Mouse (Mus musculus) midbrain, embryonic 13.5 days (tissue): ENCODE results near the gene Pak6. TPM values are rescaled to one million over a fixed set of nuclear protein-coding genes. Genes with fewer than 3 reads are reported as not detected.

Experiments used
- ATAC-seq: fragments of 200-750 bp; cut with Nextera tagmentation; 2 replicates; pipeline ENCODE4 v1.8.0; 2017; ENCODE audit warnings: mild to moderate bottlenecking, moderate TSS enrichment, moderate library complexity
- H3K27ac ChIP-seq: fragments of 300-500 bp; sonication (generic); 2 replicates; pipeline ENCODE4 v1.5.1; 2015; ENCODE audit warnings: inconsistent platforms, mild to moderate bottlenecking, moderate library complexity
- H3K27me3 ChIP-seq: fragments of 300-500 bp; sonication (generic); 2 replicates; pipeline ENCODE4 v1.6.1; 2015; ENCODE audit warnings: mild to moderate bottlenecking, inconsistent platforms
- H3K36me3 ChIP-seq: fragments of 300-500 bp; sonication (generic); 2 replicates; pipeline ENCODE4 v1.6.1; 2015; ENCODE audit warnings: mild to moderate bottlenecking, inconsistent platforms
- H3K4me1 ChIP-seq: fragments of 300-500 bp; sonication (generic); replicated peaks from 2 replicates; pipeline ENCODE4 v1.6.1; 2015; ENCODE audit warnings: inconsistent platforms
- H3K4me2 ChIP-seq: fragments of 300-500 bp; sonication (generic); replicated peaks from 2 replicates; pipeline ENCODE4 v1.6.1; 2015; ENCODE audit warnings: moderate library complexity, mild to moderate bottlenecking, inconsistent platforms
- H3K4me3 ChIP-seq: fragments of 300-500 bp; sonication (generic); replicated peaks from 2 replicates; pipeline ENCODE4 v1.5.1; 2015; ENCODE audit warnings: mild to moderate bottlenecking, inconsistent platforms
- H3K9ac ChIP-seq: fragments of 300-500 bp; sonication (generic); replicated peaks from 2 replicates; pipeline ENCODE4 v1.6.1; 2015; ENCODE audit warnings: mild to moderate bottlenecking, inconsistent platforms
- H3K9me3 ChIP-seq: fragments of 300-500 bp; sonication (generic); 2 replicates; pipeline ENCODE4 v1.6.1; 2016; ENCODE audit warnings: mild to moderate bottlenecking, inconsistent platforms
- WGBS: fragments of 180-500 bp; shearing (Covaris S2); methylation state at CpG from one replicate; pipeline ENCODE4 v1.1.7; 2015; 5-methylcytosine and 5-hydroxymethylcytosine counted together
- polyA plus RNA-seq: library from polyadenylated mRNA; unstranded; fragments of >200 nt; fragmentation: Nextera tagmentation; extraction: Ambion mirVana; gene quantifications from 2 replicates; pipeline ENCODE4 v1.2.1, GENCODE M21; 2015

The Pak6 gene
- polyA plus RNA-seq, 1 experiment from 2014 or later, result 21.1 TPM

GRCm38 (mm10) chr2:118701971-118702882 lies 39.1 kb downstream of the Pak6 start:
- Histone ChIP-seq H3K9ac (peak overlapping the region; percentile 39; the same call in 1 of the 2 replicates), H3K4me2 (peak overlapping the region; percentile 69), H3K36me3 (no peaks in the 10 kb centered on the region), H3K27ac (no peak overlapping the region), H3K27me3 (peaks cover 95% of the 10 kb centered on the region), H3K4me3 (peak overlapping the region; percentile 44), H3K4me1 (peaks cover 48% of the 10 kb centered on the region), H3K9me3 (no peaks in the 10 kb centered on the region)
- 0 out of 2 replicates have a peak, but pooled peaks have one; percentile 7 for ATAC-seq
- 3% methylated on average over 48 of the region's 51 CpGs for WGBS

- H3K27me3 ChIP-seq, result peaks cover 95% of the 10 kb centered on the region
- H3K36me3 ChIP-seq, result no peaks in the 10 kb centered on the region
- H3K4me2 ChIP-seq, result peak overlapping the region; percentile 69
- under 1% methylated on average over 80 of the region's 93 CpGs for WGBS
- H3K4me3 ChIP-seq, result peak overlapping the region; percentile 44
- peaks cover 48% of the 10 kb centered on the region for H3K4me1 ChIP-seq
- peak; percentile 37 for ATAC-seq
- no peak overlapping the region for H3K27ac ChIP-seq
- no peaks in the 10 kb centered on the region for H3K9me3 ChIP-seq
- peak overlapping the region; percentile 39 for H3K9ac ChIP-seq
Measured at GRCm38 (mm10) chr2:118702883-118703761, 40.0 kb downstream of the Pak6 start.

DNA sequence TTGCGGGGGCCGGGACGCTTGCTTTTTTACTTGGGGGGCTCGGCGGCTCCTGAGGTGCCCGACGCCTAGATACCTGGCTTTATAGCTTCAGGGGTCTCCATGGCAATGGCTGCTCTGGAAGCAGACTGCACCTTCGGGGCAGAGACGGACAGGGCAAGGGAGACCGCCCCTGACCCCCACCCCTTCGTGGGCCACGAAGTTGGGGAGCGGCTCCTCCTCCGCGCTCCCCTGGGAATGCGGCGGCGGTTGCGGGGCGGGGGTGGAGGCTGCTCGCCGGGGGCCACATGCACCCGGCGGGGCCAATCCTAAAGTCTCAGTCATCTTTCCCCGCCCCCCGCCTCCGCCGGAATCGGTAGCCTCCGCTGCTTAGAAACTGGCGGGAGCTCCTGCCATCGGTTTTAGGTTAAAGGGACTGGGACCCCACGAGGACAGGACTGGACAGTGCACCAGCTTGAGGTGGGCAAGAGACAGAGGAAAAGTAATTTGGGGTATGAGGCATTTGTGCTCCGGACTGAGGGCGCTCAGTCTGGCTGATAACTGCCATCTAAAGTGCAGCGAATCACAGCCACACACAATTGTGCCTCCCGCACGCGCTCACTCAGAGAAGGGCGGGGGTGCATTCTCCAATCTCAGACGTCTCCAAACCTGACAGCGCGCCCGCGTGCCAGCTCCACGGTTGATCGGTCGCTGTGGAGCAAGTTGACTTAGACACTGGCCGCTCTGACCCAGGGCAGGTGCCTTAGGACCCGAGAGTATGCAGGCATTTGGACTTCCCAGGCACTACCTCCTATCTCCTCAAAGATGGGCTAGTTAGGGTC lies 41.0 kb downstream of the Pak6 start, which contains the start of gene Ankrd63:
TSS of gene Ankrd63 (minus strand) at position 51 of the 818 bp plus-strand sequence.
- peaks cover 100% of the 10 kb centered on the region for H3K27me3 ChIP-seq
- H3K4me2 ChIP-seq, result peak within 1 kb of the TSS; percentile 69
- no peak for ATAC-seq
- H3K4me1 ChIP-seq, result peaks cover 48% of the 10 kb centered on the region
- no peaks in the 10 kb centered on the region for H3K36me3 ChIP-seq
- WGBS, result under 1% methylated on average over 50 of the region's 50 CpGs
- H3K9me3 ChIP-seq, result no peaks in the 10 kb centered on the region
- peak within 1 kb of the TSS; percentile 44 for H3K4me3 ChIP-seq
- peak within 1 kb of the TSS; percentile 39 for H3K9ac ChIP-seq
- no peak within 1 kb of the TSS for H3K27ac ChIP-seq

- Histone ChIP-seq H3K9ac (0 out of 2 replicates have a peak overlapping the region, but pooled peaks have one; percentile 5), H3K9me3 (no peaks in the 10 kb centered on the region), H3K27me3 (peaks cover 99% of the 10 kb centered on the region), H3K4me1 (peaks cover 43% of the 10 kb centered on the region), H3K4me3 (no peak overlapping the region), H3K36me3 (no peaks in the 10 kb centered on the region), H3K4me2 (no peak overlapping the region), H3K27ac (no peak overlapping the region)
- no peak for ATAC-seq
- WGBS, result 4% methylated on average over 6 of the region's 6 CpGs
Measured at GRCm38 (mm10) chr2:118706436-118706835, 43.3 kb downstream of the Pak6 start.

- Histone ChIP-seq H3K4me2 (no peak overlapping the region), H3K27ac (no peak overlapping the region), H3K4me3 (no peak overlapping the region), H3K9ac (no peak overlapping the region), H3K4me1 (peaks cover 31% of the 10 kb centered on the region), H3K27me3 (peaks cover 99% of the 10 kb centered on the region), H3K9me3 (no peaks in the 10 kb centered on the region), H3K36me3 (no peaks in the 10 kb centered on the region)
- no peak for ATAC-seq
- WGBS, result 78% methylated on average over 4 of the region's 4 CpGs
Measured at GRCm38 (mm10) chr2:118708472-118708871, 45.4 kb downstream of the Pak6 start.

GRCm38 (mm10) chr2:118709655-118710221 lies 46.6 kb downstream of the Pak6 start:
- H3K4me3 ChIP-seq, result no peak overlapping the region
- H3K4me1 ChIP-seq, result peaks cover 29% of the 10 kb centered on the region
- H3K36me3 ChIP-seq, result no peaks in the 10 kb centered on the region
- H3K4me2 ChIP-seq, result no peak overlapping the region
- H3K9me3 ChIP-seq, result no peaks in the 10 kb centered on the region
- peaks cover 89% of the 10 kb centered on the region for H3K27me3 ChIP-seq
- no peak overlapping the region for H3K27ac ChIP-seq
- 38% methylated on average over 4 of the region's 4 CpGs for WGBS
- H3K9ac ChIP-seq, result no peak overlapping the region
- ATAC-seq, result no peak

GRCm38 (mm10) chr2:118711038-118711494 lies 48.0 kb downstream of the Pak6 start:
- WGBS, result under 1% methylated on average over 36 of the region's 36 CpGs
- H3K4me1 ChIP-seq, result peaks cover 33% of the 10 kb centered on the region
- H3K27ac ChIP-seq, result no peak overlapping the region
- peaks cover 75% of the 10 kb centered on the region for H3K27me3 ChIP-seq
- H3K9me3 ChIP-seq, result no peaks in the 10 kb centered on the region
- peak overlapping the region; percentile 46 for H3K4me3 ChIP-seq
- H3K9ac ChIP-seq, result peak overlapping the region; percentile 60
- ATAC-seq, result peak; percentile 79
- H3K36me3 ChIP-seq, result no peaks in the 10 kb centered on the region
- H3K4me2 ChIP-seq, result peak overlapping the region; percentile 82

DNA sequence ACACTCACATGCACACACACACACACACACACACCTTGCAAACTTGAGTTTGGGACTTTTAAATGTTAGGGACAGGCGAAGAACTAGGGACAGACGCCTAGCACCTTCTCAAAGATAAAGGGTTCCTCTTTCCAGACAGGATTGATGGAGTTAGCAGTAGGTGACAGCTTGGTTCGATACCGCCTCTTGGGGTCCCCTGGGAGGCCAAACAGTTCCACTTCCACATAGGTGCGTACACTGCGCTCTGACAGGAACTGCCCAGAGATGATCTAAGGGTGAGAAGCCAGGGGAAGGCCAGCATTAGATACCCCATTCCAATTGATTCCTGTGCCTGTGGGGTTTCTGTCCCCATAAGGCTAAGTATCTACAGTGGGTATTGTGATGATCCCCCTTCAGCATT lies 50.5 kb downstream of the Pak6 start:
- Histone ChIP-seq H3K9ac (no peak overlapping the region), H3K9me3 (no peaks in the 10 kb centered on the region), H3K4me1 (peaks cover 24% of the 10 kb centered on the region), H3K27me3 (peaks cover 50% of the 10 kb centered on the region), H3K4me3 (no peak overlapping the region), H3K27ac (no peak overlapping the region), H3K4me2 (no peak overlapping the region), H3K36me3 (no peaks in the 10 kb centered on the region)
- 91% methylated on average over 6 of the region's 6 CpGs for WGBS
- ATAC-seq, result no peak

- Histone ChIP-seq H3K27me3 (peaks cover 46% of the 10 kb centered on the region), H3K4me1 (peaks cover 24% of the 10 kb centered on the region), H3K36me3 (no peaks in the 10 kb centered on the region), H3K9me3 (no peaks in the 10 kb centered on the region), H3K4me3 (no peak overlapping the region), H3K9ac (no peak overlapping the region), H3K27ac (no peak overlapping the region), H3K4me2 (no peak overlapping the region)
- ATAC-seq, result peak; percentile 35; the same call in 1 of the 2 replicates
- 14% methylated on average over 4 of the region's 4 CpGs for WGBS
Measured at GRCm38 (mm10) chr2:118714230-118714629, 51.1 kb downstream of the Pak6 start.

DNA sequence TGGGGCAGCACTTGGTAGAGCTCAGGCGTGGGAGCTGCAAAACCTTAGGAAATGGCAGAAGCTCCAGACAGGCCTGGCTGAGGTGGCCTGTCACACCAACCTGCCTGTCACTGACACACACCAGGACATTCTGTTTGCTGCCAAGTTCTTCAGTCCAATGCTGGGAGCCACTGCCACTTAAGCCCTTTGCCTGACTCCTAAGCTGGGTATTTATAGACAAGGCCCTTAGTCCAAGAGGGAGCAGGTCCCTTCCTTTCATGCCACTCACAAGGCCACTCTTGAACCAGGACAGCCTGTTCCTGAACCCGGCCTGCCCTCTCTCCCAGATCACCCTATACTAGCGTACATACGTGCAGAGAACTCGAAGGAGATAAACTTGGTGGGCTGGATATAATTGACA lies 53.6 kb downstream of the Pak6 start:
- H3K27ac ChIP-seq, result no peak overlapping the region
- H3K4me2 ChIP-seq, result no peak overlapping the region
- no peaks in the 10 kb centered on the region for H3K36me3 ChIP-seq
- peaks cover 13% of the 10 kb centered on the region for H3K4me1 ChIP-seq
- no peak overlapping the region for H3K4me3 ChIP-seq
- no peak for ATAC-seq
- H3K9me3 ChIP-seq, result no peaks in the 10 kb centered on the region
- WGBS, result 88% methylated on average over 5 of the region's 5 CpGs
- H3K9ac ChIP-seq, result no peak overlapping the region
- peaks cover 23% of the 10 kb centered on the region for H3K27me3 ChIP-seq
